Mouse (Mus musculus) kidney, postnatal 0 days (tissue): ENCODE results near the gene Tmem102. TPM values are rescaled to one million over a fixed set of nuclear protein-coding genes. Genes with fewer than 3 reads are reported as not detected.

Experiments used
- ATAC-seq: fragments of 200-750 bp; cut with Nextera tagmentation; replicated peaks from 2 replicates; pipeline ENCODE4 v1.8.0; 2017; ENCODE audit warnings: low read depth, moderate number of reproducible peaks, moderate TSS enrichment, moderate library complexity; ENCODE audit not compliant: low FRiP score
- DNase-seq: peaks from one replicate; pipeline ENCODE4 v3.0.0-alpha.2; 2016; ENCODE audit warnings: low spot score
- H3K27ac ChIP-seq: fragments of 300-500 bp; sonication (generic); 2 replicates; pipeline ENCODE4 v1.5.1; 2014; ENCODE audit warnings: mild to moderate bottlenecking
- H3K27me3 ChIP-seq: fragments of 300-500 bp; sonication (generic); 2 replicates; pipeline ENCODE4 v1.6.1; 2014; ENCODE audit warnings: low read length, mixed read lengths; ENCODE audit not compliant: insufficient read depth
- H3K36me3 ChIP-seq: fragments of 300-500 bp; sonication (generic); 2 replicates; pipeline ENCODE4 v1.6.1; 2014; ENCODE audit warnings: low read length, mixed read lengths; ENCODE audit not compliant: insufficient read depth
- H3K4me1 ChIP-seq: fragments of 300-500 bp; sonication (generic); replicated peaks from 2 replicates; pipeline ENCODE4 v1.6.1; 2014; ENCODE audit warnings: antibody characterized with exemption, low read length, mixed read lengths; ENCODE audit not compliant: insufficient read depth
- H3K4me2 ChIP-seq: fragments of 300-500 bp; sonication (generic); 2 replicates; pipeline ENCODE4 v1.6.1; 2014; ENCODE audit warnings: mild to moderate bottlenecking, low read length, moderate library complexity, mixed read lengths
- H3K4me3 ChIP-seq: fragments of 300-500 bp; sonication (generic); replicated peaks from 2 replicates; pipeline ENCODE4 v1.5.1; 2014; ENCODE audit warnings: low read depth, low read length
- H3K9ac ChIP-seq: fragments of 300-500 bp; sonication (generic); 2 replicates; pipeline ENCODE4 v1.6.1; 2014; ENCODE audit warnings: low read depth, low read length
- H3K9me3 ChIP-seq: fragments of 300-500 bp; sonication (generic); replicated peaks from 2 replicates; pipeline ENCODE4 v1.6.1; 2016; ENCODE audit warnings: low read length, inconsistent platforms, mixed read lengths
- CTCF ChIP-seq: IDR thresholded peaks from 2 replicates; pipeline ENCODE4 v1.5.1; 2016; ENCODE audit warnings: antibody characterized with exemption, low read depth, mild to moderate bottlenecking, moderate library complexity
- WGBS: fragments of 180-500 bp; shearing (Covaris S2); extraction: QIAGEN DNeasy Blood & Tissue Kit; methylation state at CpG from one replicate; pipeline ENCODE4 v1.1.7; 2014; 5-methylcytosine and 5-hydroxymethylcytosine counted together
- polyA plus RNA-seq: library from polyadenylated mRNA; unstranded; fragments of >200 nt; fragmentation: Nextera tagmentation; extraction: Ambion mirVana; gene quantifications from 2 replicates; pipeline ENCODE4 v1.2.1, GENCODE M21; 2015

Gene Tmem102
- polyA plus RNA-seq, 1 experiment from 2014 or later: 22.9 TPM

DNA sequence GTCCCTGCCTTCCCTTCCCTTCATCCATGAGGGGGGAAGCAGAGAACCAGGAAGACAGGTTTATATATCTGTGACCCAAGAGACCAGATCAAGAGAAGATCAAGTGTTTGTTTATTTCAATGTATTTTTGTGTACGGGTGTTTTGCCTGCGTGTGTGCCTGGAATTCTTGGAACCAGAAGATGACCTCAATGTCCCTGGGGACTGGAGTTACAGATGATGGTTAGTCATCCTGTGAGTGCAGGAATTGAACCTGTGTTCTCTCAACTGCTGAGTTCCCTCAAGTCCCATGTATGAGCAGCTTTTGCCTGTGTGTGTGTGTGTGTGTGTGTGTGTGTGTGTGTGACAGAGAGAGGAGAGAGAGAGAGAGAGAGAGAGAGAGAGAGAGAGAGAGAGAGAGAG is 2.2 kb upstream of the Tmem102 start:
- ATAC-seq: no peak
- Histone ChIP-seq H3K4me2 (no peak overlapping the region), H3K9ac (no peak overlapping the region), H3K4me1 (peaks cover 21% of the 10 kb centered on the region), H3K36me3 (no peaks in the 10 kb centered on the region), H3K27ac (no peak overlapping the region), H3K4me3 (no peak overlapping the region), H3K27me3 (peaks cover 5% of the 10 kb centered on the region; the same call in 1 of the 2 replicates), H3K9me3 (no peaks in the 10 kb centered on the region)
- WGBS: 59% methylated on average over 2 of the region's 2 CpGs
- no peak for DNase-seq
- no peak for TF ChIP-seq CTCF

DNA sequence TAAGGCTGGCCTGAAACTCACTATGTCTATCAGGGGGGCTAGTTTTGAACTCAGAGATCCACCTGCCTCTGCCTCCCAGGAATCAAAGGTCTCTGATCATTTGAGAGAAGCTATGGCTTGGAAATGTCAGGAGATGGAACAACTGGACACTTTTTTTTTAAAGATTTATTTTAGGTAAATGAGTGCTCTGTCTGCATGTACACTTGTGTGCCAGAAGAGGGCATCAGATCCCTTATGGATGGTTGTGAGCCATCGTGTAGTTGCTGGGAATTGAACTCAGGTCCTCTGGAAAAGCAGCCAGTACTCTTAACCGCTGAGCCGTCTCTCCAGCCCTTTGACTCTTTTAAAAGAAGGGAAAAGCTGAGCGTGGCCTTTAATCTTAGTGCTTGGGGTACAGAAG is 954 bp upstream of the Tmem102 start:
- ATAC-seq (no peak), DNase-seq (no peak)
- peak; percentile 41; the same call in 1 of the 2 replicates for TF ChIP-seq CTCF
- H3K4me3 ChIP-seq: no peak overlapping the region
- no peak overlapping the region for H3K9ac ChIP-seq
- WGBS: 83% methylated on average over 4 of the region's 4 CpGs
- no peaks in the 10 kb centered on the region for H3K9me3 ChIP-seq
- H3K27me3 ChIP-seq: peaks cover 5% of the 10 kb centered on the region; the same call in 1 of the 2 replicates
- H3K27ac ChIP-seq: no peak overlapping the region
- H3K4me2 ChIP-seq: no peak overlapping the region
- peaks cover 30% of the 10 kb centered on the region for H3K4me1 ChIP-seq
- H3K36me3 ChIP-seq: no peaks in the 10 kb centered on the region

DNA sequence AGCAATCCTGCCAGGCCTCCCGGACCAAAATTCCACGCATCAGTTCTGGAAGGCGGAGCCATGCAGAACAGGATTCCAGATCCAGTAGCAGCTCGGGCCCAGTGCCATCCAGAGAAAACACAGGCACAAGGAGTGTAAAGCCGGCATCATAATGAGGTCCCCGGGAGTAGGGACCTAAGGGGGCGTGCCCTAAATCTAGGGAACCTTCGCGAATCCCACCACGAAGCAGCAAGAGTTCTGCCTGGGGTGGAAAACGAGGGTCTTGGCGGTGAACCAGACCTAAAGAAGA is 828 bp downstream of the Tmem102 start:
- peaks cover 5% of the 10 kb centered on the region; the same call in 1 of the 2 replicates for H3K27me3 ChIP-seq
- H3K9ac ChIP-seq: peak overlapping the region; percentile 49
- peaks cover 44% of the 10 kb centered on the region for H3K4me1 ChIP-seq
- H3K9me3 ChIP-seq: no peaks in the 10 kb centered on the region
- TF ChIP-seq CTCF: no peak
- peak overlapping the region; percentile 93 for H3K4me2 ChIP-seq
- no peak overlapping the region for H3K27ac ChIP-seq
- H3K36me3 ChIP-seq: no peaks in the 10 kb centered on the region
- DNase-seq: no peak
- 10% methylated on average over 12 of the region's 12 CpGs for WGBS
- peak overlapping the region; percentile 39 for H3K4me3 ChIP-seq
- no peak for ATAC-seq

DNA sequence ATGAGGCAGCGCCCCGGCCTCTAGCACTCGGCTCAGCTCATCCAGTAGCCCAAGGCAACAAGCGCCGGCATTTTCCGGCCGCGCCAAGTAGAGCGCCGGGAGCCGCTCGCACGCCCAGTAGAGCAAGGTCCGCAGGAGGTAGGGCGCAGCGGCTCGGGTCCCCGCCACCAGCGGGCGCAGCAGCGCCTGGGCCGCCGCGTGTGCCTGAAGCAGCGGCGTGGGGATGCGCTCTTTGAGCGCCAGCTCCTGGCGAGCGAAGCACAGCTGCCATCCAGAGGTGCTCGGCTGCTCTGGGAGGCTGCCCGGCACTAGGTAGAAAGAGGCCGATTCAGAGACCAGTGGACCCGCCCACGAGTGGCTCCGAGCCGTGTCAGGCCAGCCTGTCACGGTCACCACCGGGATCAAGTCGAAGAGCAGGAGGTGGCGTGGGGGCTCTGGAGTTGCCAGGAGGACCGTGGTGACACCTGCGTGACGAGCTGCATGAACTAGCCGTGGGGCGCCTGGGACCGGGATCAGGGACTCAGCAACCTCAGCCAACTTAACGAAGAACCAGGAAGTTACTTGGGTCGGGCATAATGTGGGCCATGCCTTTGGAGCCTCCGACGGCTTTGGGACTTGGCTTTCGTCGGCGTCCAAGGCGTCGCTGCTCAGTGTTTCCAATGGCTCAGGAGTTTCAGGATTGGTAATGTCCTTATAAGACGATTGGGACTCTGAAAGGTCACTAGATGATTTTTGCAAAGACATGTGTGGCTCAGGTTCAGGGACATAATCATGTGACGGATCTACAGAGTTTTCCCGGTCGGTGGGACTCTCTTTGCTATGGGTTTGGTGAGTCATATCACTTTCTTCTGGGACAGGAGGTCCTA is 1.4 kb downstream of the Tmem102 start:
- peak; percentile 70 for ATAC-seq
- Histone ChIP-seq H3K36me3 (no peaks in the 10 kb centered on the region), H3K27ac (0 out of 2 replicates have a peak overlapping the region, but pooled peaks have one; percentile 44), H3K27me3 (peaks cover 5% of the 10 kb centered on the region; the same call in 1 of the 2 replicates), H3K4me1 (peaks cover 44% of the 10 kb centered on the region), H3K9me3 (no peaks in the 10 kb centered on the region), H3K4me3 (peak overlapping the region; percentile 39), H3K9ac (peak overlapping the region; percentile 51), H3K4me2 (peak overlapping the region; percentile 93)
- peak; percentile 80 for DNase-seq
- 1% methylated on average over 60 of the region's 60 CpGs for WGBS
- peak; percentile 77 for TF ChIP-seq CTCF

DNA sequence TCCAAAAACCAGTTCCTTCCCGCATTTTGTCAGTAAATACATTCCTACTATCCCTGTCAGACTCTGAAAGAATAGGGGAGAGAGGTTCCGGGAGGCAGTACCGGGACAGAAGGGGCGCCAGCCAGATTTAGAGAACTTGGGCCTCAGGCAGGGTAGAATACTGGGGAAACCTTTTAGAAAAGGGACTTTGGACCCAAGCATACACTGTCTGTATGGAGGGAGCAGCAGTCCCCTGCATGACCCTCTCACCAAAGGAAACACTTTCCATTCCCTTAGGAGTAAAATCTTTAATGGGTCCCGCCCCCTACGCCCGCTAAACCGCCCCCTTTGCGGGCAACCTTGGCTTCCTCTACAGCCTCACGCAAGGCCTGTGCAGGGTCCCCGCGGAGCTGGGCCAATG is 2.1 kb downstream of the Tmem102 start:
- Histone ChIP-seq H3K9ac (peak overlapping the region; percentile 51), H3K9me3 (no peaks in the 10 kb centered on the region), H3K4me1 (peaks cover 44% of the 10 kb centered on the region), H3K36me3 (no peaks in the 10 kb centered on the region), H3K27ac (0 out of 2 replicates have a peak overlapping the region, but pooled peaks have one; percentile 44), H3K4me3 (peak overlapping the region; percentile 39), H3K27me3 (peaks cover 5% of the 10 kb centered on the region; the same call in 1 of the 2 replicates), H3K4me2 (peak overlapping the region; percentile 93)
- no peak for TF ChIP-seq CTCF
- ATAC-seq (no peak; the same call in 1 of the 2 replicates), DNase-seq (peak; percentile 21)
- WGBS: 3% methylated on average over 12 of the region's 12 CpGs

DNA sequence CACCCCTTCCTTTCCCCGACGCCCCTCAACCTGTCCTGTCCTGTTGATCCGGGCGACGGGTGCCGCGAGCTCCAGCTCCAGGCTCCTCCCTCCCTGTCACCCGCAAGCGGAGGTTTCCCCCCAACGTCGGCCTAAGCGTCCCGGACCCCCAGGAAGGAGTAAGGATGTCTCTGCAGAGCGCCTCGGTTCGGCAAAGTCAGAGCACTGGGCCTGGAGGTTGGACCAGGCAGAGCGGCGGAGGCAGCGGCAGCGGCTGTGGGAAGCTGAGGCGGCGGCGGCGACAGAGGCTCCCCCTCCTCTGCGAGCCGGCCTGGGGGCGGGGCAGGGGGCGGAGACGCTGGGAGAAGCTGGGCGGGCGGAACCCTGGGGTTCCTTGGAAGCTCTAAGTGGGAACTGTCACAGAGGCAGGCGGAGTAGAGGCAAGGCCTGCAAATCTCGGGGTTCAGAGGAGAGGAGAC is 2.7 kb downstream of the Tmem102 start:
- under 1% methylated on average over 33 of the region's 33 CpGs for WGBS
- DNase-seq (peak; percentile 91), ATAC-seq (no peak)
- peaks cover 44% of the 10 kb centered on the region for H3K4me1 ChIP-seq
- H3K9ac ChIP-seq: peak overlapping the region; percentile 51; the same call in 1 of the 2 replicates
- no peaks in the 10 kb centered on the region for H3K36me3 ChIP-seq
- no peak for TF ChIP-seq CTCF
- no peak overlapping the region for H3K27ac ChIP-seq
- H3K9me3 ChIP-seq: no peaks in the 10 kb centered on the region
- H3K4me3 ChIP-seq: peak overlapping the region; percentile 39
- H3K27me3 ChIP-seq: peaks cover 5% of the 10 kb centered on the region; the same call in 1 of the 2 replicates
- H3K4me2 ChIP-seq: peak overlapping the region; percentile 93
